Mouse (Mus musculus): ENCODE data around the gene Zfp62. TPM values are rescaled to one million over a fixed set of nuclear protein-coding genes. Genes with fewer than 3 reads are reported as not detected.

Zfp62 gene
- polyA plus RNA-seq, 1 experiment from 2014 or later: 44.5 TPM

DNA sequence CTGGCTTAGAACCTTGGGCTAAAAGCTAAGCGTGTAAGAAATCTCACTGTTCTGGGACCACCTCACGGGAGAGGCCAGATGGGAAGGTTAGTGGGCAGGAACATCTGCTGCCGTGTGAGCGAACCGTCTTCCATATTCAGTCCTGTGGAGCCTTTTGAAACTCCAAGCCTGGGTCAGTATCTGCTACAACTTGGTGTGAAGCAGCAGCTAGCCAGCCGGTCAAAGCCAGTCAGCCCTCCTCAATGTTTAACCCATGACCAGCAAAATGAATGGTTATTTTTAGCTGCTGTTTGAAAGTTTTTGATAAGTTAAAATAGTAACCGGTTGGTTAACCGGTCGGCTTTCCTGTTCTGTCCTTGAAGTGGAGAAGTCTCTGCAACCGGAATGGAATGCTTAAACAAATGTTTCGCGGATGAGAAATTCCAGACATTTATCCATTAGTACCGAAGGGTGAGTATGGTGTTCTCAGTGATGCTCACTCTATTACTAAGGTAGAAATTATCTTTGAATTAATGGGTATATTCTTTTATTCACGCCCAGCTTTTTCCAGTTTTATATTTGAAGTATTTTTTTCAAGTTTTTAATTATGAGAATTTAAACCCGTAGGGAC is 65.0 kb downstream of the Zfp62 start:
- H3K27ac ChIP-seq (replicated peaks): no peak overlapping the region
- H3K4me2 ChIP-seq: no peak overlapping the region
- WGBS: 79% methylated on average over 15 of the region's 15 CpGs
- H3K36me3 ChIP-seq: peaks cover 7% of the 10 kb centered on the region; the same call in 1 of the 2 replicates
- no peaks in the 10 kb centered on the region for H3K27me3 ChIP-seq
- no peak overlapping the region for H3K9ac ChIP-seq
- no peak overlapping the region for H3K4me3 ChIP-seq
- H3K9me3 ChIP-seq: no peaks in the 10 kb centered on the region
- H3K4me1 ChIP-seq (replicated peaks): no peaks in the 10 kb centered on the region
- no peak for ATAC-seq (ENCODE audit: low read depth)

Other genes with a start within 250 kb of the Zfp62 start
- gene Olfr56, start 224.4 kb upstream of the Zfp62 start, polyA plus RNA-seq (2015; fragmentation: Nextera tagmentation; extraction: Ambion mirVana): not detected in 2 replicates
- gene 9930111J21Rik1, start 223.9 kb upstream of the Zfp62 start, polyA plus RNA-seq (2015; fragmentation: Nextera tagmentation; extraction: Ambion mirVana): 0.62 and 0.70 TPM in 2 replicates
- gene Gm12185, start 211.1 kb upstream of the Zfp62 start, polyA plus RNA-seq (2015; fragmentation: Nextera tagmentation; extraction: Ambion mirVana): not detected in 2 replicates
- 0.11 TPM in 1 of 2 replicates, not detected in the other for gene Tgtp1, start 209.1 kb upstream of the Zfp62 start, polyA plus RNA-seq (2015; fragmentation: Nextera tagmentation; extraction: Ambion mirVana)
- 0.28 and 0.32 TPM in 2 replicates for gene 9930111J21Rik2, start 152.1 kb upstream of the Zfp62 start, polyA plus RNA-seq (2015; fragmentation: Nextera tagmentation; extraction: Ambion mirVana)
- gene Tgtp2, start 139.1 kb upstream of the Zfp62 start, polyA plus RNA-seq (2015; fragmentation: Nextera tagmentation; extraction: Ambion mirVana): 0.10 and 0.27 TPM in 2 replicates
- 0.40 and 0.43 TPM in 2 replicates for gene Ifi47, start 126.7 kb upstream of the Zfp62 start, polyA plus RNA-seq (2015; fragmentation: Nextera tagmentation; extraction: Ambion mirVana)
- not detected in 2 replicates for gene Olfr1396, start 88.4 kb upstream of the Zfp62 start, polyA plus RNA-seq (2015; fragmentation: Nextera tagmentation; extraction: Ambion mirVana)
- gene Olfr1395, start 61.0 kb upstream of the Zfp62 start, polyA plus RNA-seq (2015; fragmentation: Nextera tagmentation; extraction: Ambion mirVana): not detected in 2 replicates
- gene Olfr1394, start 48.9 kb upstream of the Zfp62 start, polyA plus RNA-seq (2015; fragmentation: Nextera tagmentation; extraction: Ambion mirVana): not detected in 2 replicates
- 0.10 and 0.33 TPM in 2 replicates for gene Btnl9, start 16.1 kb upstream of the Zfp62 start, polyA plus RNA-seq (2015; fragmentation: Nextera tagmentation; extraction: Ambion mirVana)
- 28.8 and 32.4 TPM in 2 replicates for gene Mgat1, start 40.9 kb downstream of the Zfp62 start, polyA plus RNA-seq (2015; fragmentation: Nextera tagmentation; extraction: Ambion mirVana)
- gene Olfr1393, start 75.0 kb downstream of the Zfp62 start, polyA plus RNA-seq (2015; fragmentation: Nextera tagmentation; extraction: Ambion mirVana): not detected in 2 replicates
- not detected in 2 replicates for gene Olfr1392, start 82.0 kb downstream of the Zfp62 start, polyA plus RNA-seq (2015; fragmentation: Nextera tagmentation; extraction: Ambion mirVana)
- not detected in 2 replicates for gene Olfr10, start 101.4 kb downstream of the Zfp62 start, polyA plus RNA-seq (2015; fragmentation: Nextera tagmentation; extraction: Ambion mirVana)
- not detected in 2 replicates for gene Olfr1391, start 119.5 kb downstream of the Zfp62 start, polyA plus RNA-seq (2015; fragmentation: Nextera tagmentation; extraction: Ambion mirVana)
- not detected in 2 replicates for gene Olfr1390, start 131.9 kb downstream of the Zfp62 start, polyA plus RNA-seq (2015; fragmentation: Nextera tagmentation; extraction: Ambion mirVana)
- not detected in 2 replicates for gene Olfr1389, start 219.8 kb downstream of the Zfp62 start, polyA plus RNA-seq (2015; fragmentation: Nextera tagmentation; extraction: Ambion mirVana)
- gene Olfr1388, start 233.3 kb downstream of the Zfp62 start, polyA plus RNA-seq (2015; fragmentation: Nextera tagmentation; extraction: Ambion mirVana): 0.06 TPM in 1 of 2 replicates, not detected in the other